Mouse (Mus musculus) liver, embryonic 14.5 days (tissue): Measurements from ENCODE around the gene Cyp2u1. TPM values are rescaled to one million over a fixed set of nuclear protein-coding genes. Genes with fewer than 3 reads are reported as not detected.

ENCODE experiments used
- ATAC-seq: fragments of 200-750 bp; cut with Nextera tagmentation; 2 replicates; pipeline ENCODE4 v1.8.0; 2017; ENCODE audit warnings: moderate number of reproducible peaks, mild to moderate bottlenecking, moderate library complexity; ENCODE audit not compliant: insufficient read depth
- DNase-seq, 3 experiments: peaks; one replicate each; pipeline ENCODE4 v3.0.0-alpha.2; 2012 to 2013; ENCODE audit warnings: low read depth in 3 of 3, low spot score in 3 of 3
- H3K27ac ChIP-seq: fragments of 300-500 bp; sonication (generic); 2 replicates; pipeline ENCODE4 v1.5.1; 2014; ENCODE audit warnings: moderate library complexity, mild to moderate bottlenecking, control low read depth, inconsistent platforms
- H3K27me3 ChIP-seq: fragments of 300-500 bp; sonication (generic); 2 replicates; pipeline ENCODE4 v1.6.1; 2014; ENCODE audit warnings: mild to moderate bottlenecking, low read length, moderate library complexity; ENCODE audit not compliant: control insufficient read depth, insufficient read depth
- H3K36me3 ChIP-seq: fragments of 300-500 bp; sonication (generic); replicated peaks from 2 replicates; pipeline ENCODE4 v1.6.1; 2014; ENCODE audit warnings: low read depth; ENCODE audit not compliant: control insufficient read depth, insufficient read depth
- H3K4me1 ChIP-seq, 2 experiments: fragments of 200-500 bp in 1 of 2; fragments of 300-500 bp in 1 of 2; sonication (generic) in 1 of 2; replicated peaks; 2 replicates each; pipeline ENCODE4 v1.6.1; 2012 to 2014; ENCODE audit warnings: antibody characterized with exemption in 1 of 2, inconsistent platforms in 1 of 2, low read length in 1 of 2; ENCODE audit not compliant: control insufficient read depth in 2 of 2, insufficient read depth in 2 of 2
- H3K4me2 ChIP-seq: fragments of 300-500 bp; sonication (generic); 2 replicates; pipeline ENCODE4 v1.6.1; 2014; ENCODE audit warnings: low read depth, mild to moderate bottlenecking, control low read depth, moderate library complexity
- H3K4me3 ChIP-seq, 2 experiments: fragments of 200-500 bp in 1 of 2; fragments of 300-500 bp in 1 of 2; sonication (generic) in 1 of 2; 2 replicates each; pipeline ENCODE4 v1.5.1; 2012 to 2014; ENCODE audit warnings: low read depth in 2 of 2, low read length in 2 of 2, mild to moderate bottlenecking in 2 of 2, control low read depth in 1 of 2, inconsistent platforms in 1 of 2, moderate library complexity in 1 of 2; ENCODE audit not compliant: insufficient read depth in 1 of 2
- H3K9ac ChIP-seq: fragments of 300-500 bp; sonication (generic); replicated peaks from 2 replicates; pipeline ENCODE4 v1.6.1; 2014; ENCODE audit warnings: mild to moderate bottlenecking, control low read depth, moderate library complexity
- H3K9me3 ChIP-seq: fragments of 300-500 bp; sonication (generic); 2 replicates; pipeline ENCODE4 v1.6.1; 2016; ENCODE audit warnings: low read length, mixed read lengths; ENCODE audit not compliant: control insufficient read depth
- CTCF ChIP-seq: IDR thresholded peaks from 2 replicates; pipeline ENCODE4 v1.5.1; 2016; ENCODE audit warnings: antibody characterized with exemption, low read depth, control low read depth
- EP300 ChIP-seq: IDR thresholded peaks from 2 replicates; pipeline ENCODE4 v1.6.1; 2016; ENCODE audit warnings: antibody characterized with exemption, low read depth
- whole genome bisulfite sequencing: fragments of 180-500 bp; shearing (Covaris S2); extraction: QIAGEN DNeasy Blood & Tissue Kit; methylation state at CpG from one replicate; pipeline ENCODE4 v1.1.7; 2014; ENCODE audit not compliant: insufficient replicate concordance; 5-methylcytosine and 5-hydroxymethylcytosine counted together
- polyA plus RNA-seq, 2 experiments: library from polyadenylated mRNA; depleted of rRNA in 1 of 2; stranded (reverse) in 1 of 2; unstranded in 1 of 2; fragments of >200 nt; fragmentation: Nextera tagmentation in 1 of 2; extraction: Ambion mirVana in 1 of 2; gene quantifications; 2 replicates each; pipeline versions ENCODE4 v1.2.1 to v1.2.3; 2012 to 2014

Gene Cyp2u1
- polyA plus RNA-seq (2012; rRNA removed): 0.15 TPM in 2 replicates
- polyA plus RNA-seq (2014; fragmentation: Nextera tagmentation; extraction: Ambion mirVana): 0.04 and 0.08 TPM in 2 replicates

DNA sequence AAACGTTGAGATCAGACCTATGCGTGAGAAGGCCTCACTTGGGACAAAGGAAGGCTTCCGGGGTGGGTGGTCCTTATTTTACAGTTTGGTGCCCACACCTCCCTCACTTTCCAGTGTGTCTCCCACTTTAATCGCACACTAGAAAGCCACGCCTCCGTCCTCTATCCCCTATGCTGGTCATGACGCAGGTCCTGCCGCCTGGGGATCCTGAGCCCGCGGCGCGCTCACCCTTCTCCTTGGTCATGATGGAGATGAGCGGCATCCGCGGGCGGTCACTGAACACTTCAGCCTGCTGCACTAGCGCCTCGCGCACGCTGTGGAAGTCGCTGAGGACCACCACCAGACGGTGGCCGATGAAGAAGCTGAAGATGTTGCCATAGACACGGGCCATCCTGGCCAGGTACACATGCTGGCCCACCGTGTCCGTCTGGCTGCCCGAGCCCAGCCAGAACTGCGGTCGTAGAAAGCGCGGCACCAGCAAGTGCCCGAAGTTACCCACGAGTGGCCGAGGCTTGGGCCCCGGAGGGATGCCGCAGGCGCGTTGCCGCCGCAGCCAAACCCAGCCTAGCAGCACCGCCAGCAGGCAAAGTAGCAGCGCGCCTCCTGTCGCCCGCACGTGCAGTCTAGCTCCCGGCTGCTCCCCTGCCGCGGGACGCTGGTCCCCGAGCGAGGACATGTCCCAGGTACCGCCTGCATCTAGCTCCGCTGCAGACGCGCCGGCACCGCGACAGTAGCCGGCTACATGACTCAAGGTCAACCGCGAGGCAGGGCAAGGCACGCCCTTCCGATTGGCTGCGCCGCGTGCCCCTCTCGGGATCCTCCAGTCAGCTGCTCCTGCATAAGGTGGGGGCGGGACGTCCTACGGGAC lies at the start of gene Cyp2u1:
Gene Cyp2u1, minus strand, starts transcription at position 776 of the 868 bp plus-strand sequence.
- H3K27ac ChIP-seq: no peak within 1 kb of the TSS
- no peaks in the 10 kb centered on the region for H3K9me3 ChIP-seq
- no peaks in the 10 kb centered on the region for H3K27me3 ChIP-seq
- no peaks in the 10 kb centered on the region for H3K36me3 ChIP-seq
- TF ChIP-seq EP300 (no peak), CTCF (peak; percentile 25; the same call in 1 of the 2 replicates)
- 1% methylated on average over 70 of the region's 71 CpGs for WGBS
- ATAC-seq (peak; percentile 94), DNase-seq (peak; percentile 51 to 64 (median 55))
- 0 out of 4 replicates have a peak, but pooled peaks cover 0 to 2% of the 10 kb centered on the region in 2 experiments for H3K4me1 ChIP-seq
- H3K9ac ChIP-seq: no peak within 1 kb of the TSS
- H3K4me2 ChIP-seq: peak within 1 kb of the TSS; percentile 65
- peak within 1 kb of the TSS; percentile 46 to 52 for H3K4me3 ChIP-seq

DNA sequence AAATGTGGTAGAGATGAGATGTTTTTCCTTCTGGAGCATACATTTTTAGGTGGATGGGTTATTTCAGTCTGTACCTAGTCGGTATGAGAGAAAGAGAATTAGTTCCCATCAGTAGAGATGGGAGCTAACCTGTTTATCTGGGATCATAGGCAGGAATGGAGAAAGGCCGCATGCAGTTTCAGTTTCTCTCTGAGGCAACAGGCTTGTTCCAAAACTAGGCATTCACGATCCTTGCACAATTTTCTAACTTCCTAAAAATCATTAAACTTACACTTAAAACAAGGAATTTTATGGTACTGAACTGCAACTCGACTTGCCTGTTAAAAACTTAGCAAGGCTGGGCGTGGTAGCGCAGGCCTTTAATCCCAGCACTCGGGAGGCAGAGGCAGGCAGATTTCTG lies 47.5 kb upstream of the Cyp2u1 start:
- WGBS: 51% methylated on average over 7 of the region's 7 CpGs
- Histone ChIP-seq H3K36me3 (no peaks in the 10 kb centered on the region), H3K27me3 (no peaks in the 10 kb centered on the region), H3K9me3 (no peaks in the 10 kb centered on the region), H3K9ac (no peak overlapping the region), H3K4me2 (no peak overlapping the region), H3K27ac (no peak overlapping the region), H3K4me1 (no peaks in the 10 kb centered on the region), H3K4me3 (no peak overlapping the region)
- DNase-seq: no peak
- TF ChIP-seq EP300 (no peak), CTCF (no peak)
- no peak for ATAC-seq

DNA sequence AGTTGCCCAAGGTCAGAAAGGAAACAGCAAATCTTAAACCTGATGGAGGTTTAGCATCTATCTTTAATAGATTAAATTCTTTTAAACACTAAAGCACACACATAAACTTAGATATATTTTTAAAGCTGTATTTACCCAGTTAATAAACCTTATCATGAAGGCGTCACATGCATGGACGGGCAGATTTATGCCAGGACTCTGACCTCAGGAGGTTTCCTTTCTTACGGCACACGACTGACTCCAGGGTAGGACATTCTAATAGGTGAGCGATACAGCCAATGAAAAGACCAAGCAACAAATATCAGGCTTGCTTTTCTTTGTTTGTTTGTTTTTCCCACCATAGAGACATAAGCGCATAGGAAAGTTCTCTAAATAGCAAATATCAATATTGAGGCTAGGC lies 46.0 kb upstream of the Cyp2u1 start:
- Histone ChIP-seq H3K36me3 (no peaks in the 10 kb centered on the region), H3K4me3 (no peak overlapping the region), H3K9ac (no peak overlapping the region), H3K9me3 (no peaks in the 10 kb centered on the region), H3K4me2 (no peak overlapping the region), H3K27ac (no peak overlapping the region), H3K27me3 (no peaks in the 10 kb centered on the region), H3K4me1 (no peaks in the 10 kb centered on the region)
- 68% methylated on average over 6 of the region's 6 CpGs for WGBS
- ATAC-seq (no peak), DNase-seq (no peak)
- no peak for TF ChIP-seq CTCF
- TF ChIP-seq EP300: no peak

DNA sequence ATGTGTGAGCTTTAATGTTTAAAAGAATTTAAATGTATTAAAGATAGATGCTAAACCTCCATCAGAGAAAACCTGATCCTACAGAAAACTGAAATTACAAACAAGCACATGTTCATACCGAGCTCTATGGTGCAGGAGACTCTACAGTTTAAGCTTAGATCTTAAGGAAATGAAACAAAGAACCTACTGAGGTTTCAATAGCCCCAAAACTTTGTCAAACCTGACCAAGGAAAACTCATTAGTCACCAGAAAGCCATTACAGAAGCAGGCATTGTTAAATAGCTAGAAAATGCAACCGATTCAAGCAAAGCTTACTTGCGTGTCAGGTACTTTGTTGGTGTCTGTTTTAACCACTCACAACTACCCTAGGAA lies 45.5 kb upstream of the Cyp2u1 start:
- WGBS: 63% methylated on average over 3 of the region's 3 CpGs
- no peak overlapping the region for H3K4me2 ChIP-seq

DNA sequence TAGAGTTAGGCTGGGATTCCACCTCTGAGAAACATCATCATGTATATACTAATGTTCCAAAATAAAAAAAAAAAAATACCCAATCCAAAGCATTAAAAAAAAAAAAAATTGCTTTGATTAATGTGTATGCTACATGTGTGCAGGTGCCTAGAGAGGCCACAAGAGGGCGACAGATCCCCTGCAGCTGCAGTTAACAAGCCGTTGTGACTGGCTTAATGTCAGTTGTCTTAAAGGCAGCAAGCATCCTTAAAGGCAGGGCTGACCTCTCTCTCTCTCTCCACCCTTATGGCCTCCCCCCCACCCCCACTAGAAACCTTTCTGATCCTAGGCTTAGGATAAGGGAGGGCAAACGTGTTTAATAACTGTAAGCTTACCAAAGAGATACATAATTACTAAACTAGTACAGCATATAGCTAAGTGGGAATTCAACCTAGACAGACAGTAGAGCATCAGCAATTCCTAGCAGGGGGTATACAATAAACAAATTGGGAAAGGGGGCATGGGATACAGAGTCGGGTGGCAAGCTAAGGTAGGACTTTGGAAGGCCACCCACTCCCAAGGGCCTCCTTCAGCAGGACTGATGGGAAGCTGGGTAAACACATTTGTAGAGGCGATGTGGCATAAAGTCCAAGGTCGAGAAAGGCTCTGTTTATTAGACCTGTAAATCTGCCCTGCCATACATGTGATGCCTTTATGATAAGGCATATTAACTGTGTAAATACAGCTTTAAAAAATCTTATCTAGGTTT lies 45.0 kb upstream of the Cyp2u1 start:
- DNase-seq (no peak), ATAC-seq (no peak; the same call in 1 of the 2 replicates)
- H3K9me3 ChIP-seq: no peaks in the 10 kb centered on the region
- H3K27me3 ChIP-seq: no peaks in the 10 kb centered on the region
- no peak overlapping the region for H3K4me2 ChIP-seq
- no peak overlapping the region for H3K4me3 ChIP-seq
- H3K27ac ChIP-seq: no peak overlapping the region
- H3K36me3 ChIP-seq: no peaks in the 10 kb centered on the region
- WGBS: 46% methylated on average over 6 of the region's 6 CpGs
- no peaks in the 10 kb centered on the region for H3K4me1 ChIP-seq
- H3K9ac ChIP-seq: no peak overlapping the region
- TF ChIP-seq EP300: no peak
- peak; percentile 81 for TF ChIP-seq CTCF

More for the DNA sequence above, 45.5 kb upstream of the Cyp2u1 start:
- Histone ChIP-seq H3K27me3 (no peaks in the 10 kb centered on the region), H3K36me3 (no peaks in the 10 kb centered on the region), H3K27ac (no peak overlapping the region), H3K9ac (no peak overlapping the region), H3K4me3 (no peak overlapping the region), H3K9me3 (no peaks in the 10 kb centered on the region), H3K4me1 (no peaks in the 10 kb centered on the region)
- ATAC-seq: no peak
- TF ChIP-seq EP300 (no peak), CTCF (no peak)
- no peak for DNase-seq
